Mouse (Mus musculus): Measurements from ENCODE around the gene Tchp.

DNA sequence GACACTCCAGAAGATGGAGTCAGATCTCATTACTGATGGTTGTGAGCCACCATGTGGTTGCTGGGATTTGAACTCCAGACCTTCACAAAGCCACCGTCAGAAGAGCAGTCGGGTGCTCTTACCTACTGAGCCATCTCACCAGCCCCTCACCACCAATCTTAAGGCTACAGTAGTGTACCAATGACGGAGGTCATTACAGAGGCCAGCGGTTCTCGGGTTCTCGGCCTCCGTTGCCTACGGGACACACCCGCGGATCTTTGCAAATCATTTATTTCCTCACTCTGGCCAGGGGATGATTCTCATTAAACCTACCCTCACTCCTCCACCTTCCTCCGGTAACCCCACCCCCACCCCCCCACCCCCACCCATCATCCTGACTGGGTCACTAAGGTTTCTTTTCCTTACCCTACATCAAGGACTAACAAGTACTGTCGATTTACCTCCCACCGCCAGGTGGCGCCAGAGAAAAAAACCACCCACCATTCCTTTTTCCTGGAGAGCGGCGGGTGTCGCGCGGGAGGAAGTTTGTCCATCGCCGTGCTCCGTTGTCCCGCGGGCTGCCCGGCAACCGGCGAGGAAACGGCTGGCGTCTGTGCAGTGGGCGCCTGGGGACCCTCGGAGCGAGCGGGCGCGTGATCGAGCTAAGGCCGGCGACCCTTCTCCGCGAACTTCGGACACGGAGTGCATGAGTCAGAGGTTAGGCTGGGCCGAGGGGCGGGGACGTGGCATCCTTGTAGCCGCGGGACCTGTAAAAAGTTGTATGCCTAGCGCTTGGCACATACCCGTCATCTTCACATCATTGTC is at the start of gene Tchp:
- no peak for TF ChIP-seq MAFK (IDR thresholded peaks at IDR 0.05; ENCODE audit: insufficient read depth, low read depth, low read length)
- no peak for TF ChIP-seq ZNF384 (IDR thresholded peaks at IDR 0.05; ENCODE audit: low read depth, low read length)
- no peak for TF ChIP-seq CHD2 (IDR thresholded peaks at IDR 0.05; ENCODE audit: low read depth, low read length)

Measured in ES-E14 (cell line).